Mouse (Mus musculus) cerebral cortex, adult 2 months (tissue): ENCODE data around the gene Pdk2.

Experiments
- WGBS: fragments of 180-500 bp; shearing (Covaris S2); methylation state at CpG from one replicate; pipeline ENCODE4 v1.1.7; 2018; 5-methylcytosine and 5-hydroxymethylcytosine counted together

Pdk2 gene

GRCm38 (mm10) chr11:95070140-95071107 is 29.3 kb upstream of the Pdk2 start:
- WGBS, result 81% methylated on average over 8 of the region's 8 CpGs

GRCm38 (mm10) chr11:95069226-95069957 is 28.2 kb upstream of the Pdk2 start:
- 90% methylated on average over 10 of the region's 10 CpGs for WGBS

GRCm38 (mm10) chr11:95056768-95057501 is 15.8 kb upstream of the Pdk2 start:
- 52% methylated on average over 19 of the region's 19 CpGs for WGBS

GRCm38 (mm10) chr11:95053062-95053461 is 11.9 kb upstream of the Pdk2 start:
- 83% methylated on average over 9 of the region's 9 CpGs for WGBS

- WGBS, result 50% methylated on average over 9 of the region's 9 CpGs
Observed at GRCm38 (mm10) chr11:95046980-95047680, 6.0 kb upstream of the Pdk2 start.

DNA sequence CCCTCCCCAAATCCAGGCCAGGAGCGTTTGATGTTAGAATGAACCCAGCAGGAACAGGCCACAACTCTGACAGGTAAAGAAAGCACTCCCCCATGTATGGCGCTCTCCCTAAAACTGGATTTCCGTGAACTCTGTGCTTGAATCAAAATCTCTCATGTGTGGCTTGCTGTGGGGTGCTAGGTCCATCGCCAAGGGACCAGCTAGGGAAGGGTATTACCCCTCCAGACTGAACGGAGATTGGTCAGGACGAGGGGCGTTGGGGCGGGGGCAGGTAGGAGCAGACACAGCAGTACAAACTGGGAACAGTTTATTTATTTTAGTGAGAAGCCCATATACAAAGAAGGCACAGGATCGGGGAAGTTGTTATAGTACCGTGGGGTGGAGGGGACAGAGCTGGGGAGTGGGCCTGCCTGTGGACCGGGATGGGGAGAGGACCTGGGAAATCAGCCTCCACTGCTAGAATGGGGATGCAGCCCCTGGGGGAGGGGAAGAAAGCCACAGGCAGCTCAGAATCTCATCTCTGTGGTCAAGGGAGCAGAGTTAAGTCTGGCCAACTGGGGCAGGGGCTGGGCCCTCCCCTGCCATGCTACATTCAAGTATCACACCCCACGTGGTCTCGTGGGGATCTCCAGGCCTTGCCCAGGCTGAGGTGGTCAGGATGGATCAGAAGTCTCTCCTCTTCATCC is 3.2 kb upstream of the Pdk2 start:
- WGBS, result 74% methylated on average over 13 of the region's 13 CpGs

GRCm38 (mm10) chr11:95043608-95044007 is 2.5 kb upstream of the Pdk2 start:
- WGBS, result 71% methylated on average over 7 of the region's 7 CpGs

GRCm38 (mm10) chr11:95043060-95043459 is 1.9 kb upstream of the Pdk2 start:
- WGBS, result 91% methylated on average over 4 of the region's 4 CpGs

- 1% methylated on average over 11 of the region's 11 CpGs for WGBS
Observed at GRCm38 (mm10) chr11:95042096-95042495, 942 bp upstream of the Pdk2 start.

- under 1% methylated on average over 20 of the region's 20 CpGs for WGBS
Observed at GRCm38 (mm10) chr11:95040491-95041138, 539 bp downstream of the Pdk2 start.

DNA sequence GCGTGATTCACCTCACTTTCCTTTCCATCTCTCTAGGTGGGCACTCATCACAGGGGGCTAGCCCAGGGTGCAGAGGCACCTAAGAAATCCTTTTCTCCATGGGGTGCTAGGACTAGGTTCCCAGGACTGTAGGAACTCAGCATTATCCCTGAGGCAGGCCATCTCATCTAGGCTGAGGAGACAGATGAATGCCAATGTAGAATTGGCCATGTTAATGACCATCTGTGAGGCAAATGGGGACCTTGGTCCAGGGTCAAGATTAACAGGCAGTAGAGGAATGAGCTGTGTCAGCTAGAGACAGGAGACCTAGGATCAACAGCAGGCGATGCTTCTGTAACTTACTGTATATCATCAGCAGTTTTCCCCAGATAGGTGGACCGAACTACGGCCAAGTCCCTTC is 1.4 kb downstream of the Pdk2 start:
- 76% methylated on average over 4 of the region's 4 CpGs for WGBS

- WGBS, result 81% methylated on average over 13 of the region's 13 CpGs
Observed at GRCm38 (mm10) chr11:95038818-95039655, 2.1 kb downstream of the Pdk2 start.

- WGBS, result 57% methylated on average over 14 of the region's 14 CpGs
Observed at GRCm38 (mm10) chr11:95038156-95038817, 2.9 kb downstream of the Pdk2 start.

GRCm38 (mm10) chr11:95037306-95037705 is 3.8 kb downstream of the Pdk2 start:
- 47% methylated on average over 6 of the region's 6 CpGs for WGBS

DNA sequence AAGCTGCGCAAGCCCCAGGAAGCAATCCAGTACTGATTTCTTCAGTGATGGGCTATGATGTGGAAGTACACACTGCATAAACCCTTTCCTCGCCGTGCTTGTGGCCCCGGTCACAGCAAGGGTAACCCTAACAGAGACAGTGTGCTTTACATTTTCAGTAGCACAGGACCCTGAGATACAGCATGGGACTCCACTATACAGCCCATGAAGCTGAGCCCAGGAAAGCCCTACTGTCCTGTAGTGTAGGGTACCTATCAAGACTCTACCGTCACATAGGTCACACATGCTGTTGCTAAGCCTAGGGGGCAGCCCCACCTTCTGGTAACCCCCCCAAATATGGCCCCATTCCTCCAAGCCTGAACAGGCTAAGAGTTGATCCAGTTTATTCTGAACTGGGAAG is 4.6 kb downstream of the Pdk2 start:
- 99% methylated on average over 5 of the region's 5 CpGs for WGBS

DNA sequence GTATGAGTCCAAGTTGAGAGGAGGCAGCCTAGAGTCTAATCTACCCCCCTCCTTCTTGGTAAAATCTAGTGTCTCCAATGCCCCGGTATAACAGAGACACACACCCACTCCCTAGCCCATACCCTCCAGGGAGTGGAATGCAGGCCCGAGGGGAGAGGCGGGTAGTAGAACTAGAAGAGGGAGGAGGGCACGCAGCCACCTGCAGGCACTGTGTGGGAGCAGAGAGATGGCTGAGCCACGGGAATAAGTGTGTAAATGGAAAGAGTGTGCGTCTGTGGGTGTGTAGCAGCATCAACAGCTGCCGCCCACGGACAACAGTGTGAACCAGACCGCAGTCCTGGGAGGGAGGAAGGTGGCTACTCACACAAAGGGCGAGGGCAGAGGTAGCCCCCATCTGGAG is 6.3 kb downstream of the Pdk2 start:
- WGBS, result 35% methylated on average over 10 of the region's 10 CpGs

DNA sequence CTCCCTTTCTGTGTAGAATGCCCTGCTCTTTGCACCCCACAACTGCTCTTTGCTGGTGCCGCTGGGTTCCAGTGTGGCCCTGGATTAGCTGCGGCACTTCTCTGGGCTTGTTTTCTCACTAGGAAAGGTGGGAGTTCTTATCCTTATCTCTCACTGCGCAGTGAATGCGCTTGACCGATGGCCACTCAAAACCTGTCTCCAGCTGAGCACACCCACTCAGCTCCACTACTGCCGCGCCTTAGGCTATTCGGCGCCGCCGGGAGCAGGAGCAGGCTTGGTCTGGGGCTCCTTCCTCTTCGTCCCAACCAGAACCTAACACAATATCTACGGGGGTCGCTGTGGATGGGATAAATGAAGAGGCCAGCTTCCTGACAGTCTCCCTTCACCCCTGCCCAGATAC is 7.5 kb downstream of the Pdk2 start:
- WGBS, result 85% methylated on average over 14 of the region's 14 CpGs

GRCm38 (mm10) chr11:95032945-95033344 is 8.2 kb downstream of the Pdk2 start:
- 48% methylated on average over 6 of the region's 6 CpGs for WGBS
